Mouse (Mus musculus): ENCODE measurements at regions not wholly inside any gene's neighbourhood (a gene's known extent, or its start where the extent isn't known, plus 50 kb on each side); places are given as distances from the start of the nearest gene placed in this dataset.
"Not testable (repeated sequence)": the region's sequence is repeated elsewhere in the genome, so short reads cannot be mapped to it uniquely, and the experiment has no call there.

- Histone ChIP-seq H3K4me1 (no peaks in the 10 kb centered on the region), H3K9me3 (replicated peaks) (no peaks in the 10 kb centered on the region; the same call in 1 of the 2 replicates), H3K27me3 (ENCODE audit: low read depth, poor library complexity, severe bottlenecking) (no peaks in the 10 kb centered on the region), H3K4me3 (no peak overlapping the region), H3K27ac (replicated peaks) (no peak overlapping the region), H3K36me3 (no peaks in the 10 kb centered on the region)
- no peak for DNase-seq (ENCODE audit: low spot score)
Measured at GRCm38 (mm10) chr14:16009778-16010177, 239.3 kb upstream of the Ngly1 start.

- H3K4me3 ChIP-seq, result no peak overlapping the region
- H3K36me3 ChIP-seq, result no peaks in the 10 kb centered on the region
- H3K4me1 ChIP-seq, result no peaks in the 10 kb centered on the region
- no peak for DNase-seq (ENCODE audit: low spot score)
- no peak overlapping the region for H3K27ac ChIP-seq (replicated peaks)
- H3K27me3 ChIP-seq (ENCODE audit: low read depth, poor library complexity, severe bottlenecking), result no peaks in the 10 kb centered on the region
- no peaks in the 10 kb centered on the region for H3K9me3 ChIP-seq (replicated peaks)
Measured at GRCm38 (mm10) chr14:16023853-16024252, 225.2 kb upstream of the Ngly1 start.

- Histone ChIP-seq H3K4me1 (peaks cover 4% of the 10 kb centered on the region; the same call in 1 of the 2 replicates), H3K27ac (replicated peaks) (no peak overlapping the region), H3K4me3 (no peak overlapping the region), H3K36me3 (no peaks in the 10 kb centered on the region), H3K9me3 (replicated peaks) (no peaks in the 10 kb centered on the region), H3K27me3 (ENCODE audit: low read depth, poor library complexity, severe bottlenecking) (no peaks in the 10 kb centered on the region)
- no peak for DNase-seq (ENCODE audit: low spot score)
Measured at GRCm38 (mm10) chr14:16037771-16038170, 211.3 kb upstream of the Ngly1 start.

GRCm38 (mm10) chr14:16038336-16038735, 210.7 kb upstream of the Ngly1 start:
- WGBS, result 63% methylated on average over 1 of the region's 1 CpGs
- peaks cover 4% of the 10 kb centered on the region; the same call in 1 of the 2 replicates for H3K4me1 ChIP-seq
- no peak overlapping the region for H3K4me3 ChIP-seq
- H3K27me3 ChIP-seq (ENCODE audit: low read depth, poor library complexity, severe bottlenecking), result no peaks in the 10 kb centered on the region
- DNase-seq (ENCODE audit: low spot score), result no peak
- no peak overlapping the region for H3K27ac ChIP-seq (replicated peaks)
- no peaks in the 10 kb centered on the region for H3K9me3 ChIP-seq (replicated peaks)
- H3K36me3 ChIP-seq, result no peaks in the 10 kb centered on the region

DNA sequence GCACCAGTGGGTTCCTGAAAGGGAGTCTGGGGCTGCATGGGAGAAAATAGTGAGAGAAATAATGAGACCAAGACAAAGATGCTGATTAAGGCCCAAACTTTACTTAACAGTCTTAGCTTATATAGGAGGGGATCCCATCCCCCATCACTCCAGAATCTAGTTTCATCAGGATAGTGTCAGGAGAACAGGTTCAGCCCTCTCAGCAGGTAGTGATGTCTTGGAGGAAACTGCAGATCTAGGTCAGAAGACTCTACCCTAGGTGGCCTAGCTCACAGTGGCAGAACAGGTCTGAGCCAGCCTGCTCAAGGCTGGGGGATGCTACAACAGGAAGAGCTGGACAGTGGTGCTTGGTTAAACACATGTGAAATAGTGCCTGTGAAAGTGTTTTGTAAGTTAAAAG, 204.6 kb upstream of the Ngly1 start:
- no peaks in the 10 kb centered on the region for H3K36me3 ChIP-seq
- H3K9me3 ChIP-seq (replicated peaks), result no peaks in the 10 kb centered on the region
- no peaks in the 10 kb centered on the region for H3K4me1 ChIP-seq
- no peaks in the 10 kb centered on the region for H3K27me3 ChIP-seq (ENCODE audit: low read depth, poor library complexity, severe bottlenecking)
- H3K4me3 ChIP-seq, result no peak overlapping the region
- no peak overlapping the region for H3K27ac ChIP-seq (replicated peaks)
- DNase-seq (ENCODE audit: low spot score), result no peak

DNA sequence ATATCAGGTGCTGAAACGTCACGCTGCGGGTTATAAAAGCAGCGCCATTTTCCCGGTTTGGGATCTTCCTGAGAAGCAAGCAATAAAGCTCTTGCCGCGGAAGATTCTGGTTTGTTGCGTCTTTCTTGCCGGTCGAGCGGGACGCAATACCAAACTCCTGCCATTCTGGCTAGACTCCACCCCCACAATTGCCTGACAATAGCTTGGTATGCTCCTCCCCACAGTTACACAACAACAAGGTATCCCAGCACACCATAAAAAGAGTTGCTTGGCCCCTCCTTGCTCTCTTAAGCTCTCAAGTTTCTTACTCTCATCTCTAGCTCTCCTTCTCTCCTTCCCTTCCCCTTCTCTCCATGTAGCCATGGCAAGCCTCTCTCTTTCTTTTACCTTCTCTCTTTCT, 176.5 kb upstream of the Ngly1 start:
- DNase-seq (ENCODE audit: low spot score); H3K27ac ChIP-seq (replicated peaks); H3K9me3 ChIP-seq (replicated peaks); H3K36me3 ChIP-seq; H3K4me1 ChIP-seq; H3K4me3 ChIP-seq; H3K27me3 ChIP-seq (ENCODE audit: low read depth, poor library complexity, severe bottlenecking): not testable (repeated sequence)
- WGBS, result 97% methylated on average over 7 of the region's 12 CpGs

DNA sequence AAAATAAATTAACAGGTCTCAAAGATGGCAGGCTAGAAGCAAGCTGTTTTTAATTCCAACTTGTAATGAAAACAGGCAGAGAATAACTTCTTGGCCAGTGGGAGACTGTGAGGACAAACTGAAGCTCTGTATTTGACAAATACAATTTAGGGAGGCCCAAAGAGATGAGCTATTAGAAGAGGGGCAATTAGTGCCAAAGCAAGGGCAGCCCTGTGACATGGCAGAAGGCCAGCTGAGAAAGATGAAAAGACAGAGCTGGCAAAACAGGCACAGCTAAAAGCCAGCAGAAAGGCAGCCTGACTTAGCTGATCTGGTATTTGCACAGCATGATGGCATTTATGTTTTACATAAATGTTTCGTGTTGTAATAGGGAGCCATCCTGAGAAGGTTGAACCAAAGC, 175.0 kb upstream of the Ngly1 start:
- WGBS, result 86% methylated on average over 1 of the region's 1 CpGs
- DNase-seq (ENCODE audit: low spot score), result no peak
- no peak overlapping the region for H3K4me3 ChIP-seq

GRCm38 (mm10) chr14:16079096-16079495, 170.0 kb upstream of the Ngly1 start:
- Histone ChIP-seq H3K36me3 (no peaks in the 10 kb centered on the region), H3K4me3 (no peak overlapping the region), H3K27me3 (ENCODE audit: low read depth, poor library complexity, severe bottlenecking) (no peaks in the 10 kb centered on the region), H3K27ac (replicated peaks) (no peak overlapping the region), H3K9me3 (replicated peaks) (no peaks in the 10 kb centered on the region), H3K4me1 (no peaks in the 10 kb centered on the region)
- DNase-seq (ENCODE audit: low spot score), result no peak
- WGBS, result 76% methylated on average over 1 of the region's 1 CpGs

More for the DNA sequence above, 175.0 kb upstream of the Ngly1 start:
- H3K9me3 ChIP-seq (replicated peaks), result no peaks in the 10 kb centered on the region
- no peaks in the 10 kb centered on the region for H3K36me3 ChIP-seq
- no peaks in the 10 kb centered on the region for H3K27me3 ChIP-seq (ENCODE audit: low read depth, poor library complexity, severe bottlenecking)
- H3K4me1 ChIP-seq, result no peaks in the 10 kb centered on the region
- no peak overlapping the region for H3K27ac ChIP-seq (replicated peaks)

- not testable (repeated sequence) for H3K27ac ChIP-seq (replicated peaks); DNase-seq (ENCODE audit: low spot score); H3K4me3 ChIP-seq
Measured at GRCm38 (mm10) chr14:16087231-16087630, 161.8 kb upstream of the Ngly1 start.

GRCm38 (mm10) chr14:16092391-16093132, 156.5 kb upstream of the Ngly1 start:
- Histone ChIP-seq H3K27me3 (ENCODE audit: low read depth, poor library complexity, severe bottlenecking) (no peaks in the 10 kb centered on the region), H3K27ac (replicated peaks) (no peak overlapping the region), H3K9me3 (replicated peaks) (no peaks in the 10 kb centered on the region), H3K4me3 (no peak overlapping the region), H3K4me1 (no peaks in the 10 kb centered on the region), H3K36me3 (no peaks in the 10 kb centered on the region)
- WGBS, result 86% methylated on average over 4 of the region's 4 CpGs
- DNase-seq (ENCODE audit: low spot score), result no peak

More at GRCm38 (mm10) chr14:16087231-16087630, 161.8 kb upstream of the Ngly1 start:
- H3K4me1 ChIP-seq; H3K27me3 ChIP-seq (ENCODE audit: low read depth, poor library complexity, severe bottlenecking); H3K9me3 ChIP-seq (replicated peaks); H3K36me3 ChIP-seq: not testable (repeated sequence)

DNA sequence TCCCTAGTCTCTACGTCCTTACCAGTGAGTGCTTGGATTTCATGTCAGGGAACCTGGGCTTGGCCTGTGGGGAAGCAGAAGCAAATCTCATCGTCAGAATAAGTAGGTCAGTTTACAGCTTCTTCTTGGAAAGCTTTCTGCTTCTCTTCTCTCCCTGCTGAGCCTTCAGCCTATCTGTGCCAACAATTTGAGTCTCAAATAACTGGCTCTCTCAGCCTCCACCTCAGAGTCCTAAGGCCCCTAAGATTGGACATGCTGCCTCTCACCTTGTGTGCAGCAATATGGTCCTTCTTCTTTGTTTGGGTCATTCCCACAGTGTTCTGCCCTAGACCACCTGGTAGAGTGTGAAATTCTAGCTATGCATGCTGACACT, 156.0 kb upstream of the Ngly1 start:
- no peaks in the 10 kb centered on the region for H3K9me3 ChIP-seq (replicated peaks)
- no peak for DNase-seq (ENCODE audit: low spot score)
- H3K27ac ChIP-seq (replicated peaks), result no peak overlapping the region
- H3K27me3 ChIP-seq (ENCODE audit: low read depth, poor library complexity, severe bottlenecking), result no peaks in the 10 kb centered on the region
- H3K4me3 ChIP-seq, result no peak overlapping the region
- H3K4me1 ChIP-seq, result no peaks in the 10 kb centered on the region
- H3K36me3 ChIP-seq, result no peaks in the 10 kb centered on the region
- 62% methylated on average over 2 of the region's 2 CpGs for WGBS

- no peak for DNase-seq (ENCODE audit: low spot score)
- H3K36me3 ChIP-seq, result no peaks in the 10 kb centered on the region
- no peak overlapping the region for H3K27ac ChIP-seq (replicated peaks)
- H3K9me3 ChIP-seq (replicated peaks), result no peaks in the 10 kb centered on the region
- no peaks in the 10 kb centered on the region for H3K4me1 ChIP-seq
- no peak overlapping the region for H3K4me3 ChIP-seq
- no peaks in the 10 kb centered on the region for H3K27me3 ChIP-seq (ENCODE audit: low read depth, poor library complexity, severe bottlenecking)
- WGBS, result 90% methylated on average over 1 of the region's 1 CpGs
Measured at GRCm38 (mm10) chr14:16109414-16109813, 139.7 kb upstream of the Ngly1 start.

GRCm38 (mm10) chr14:16132672-16133071, 116.4 kb upstream of the Ngly1 start:
- Histone ChIP-seq H3K4me1 (no peaks in the 10 kb centered on the region), H3K27ac (replicated peaks) (no peak overlapping the region), H3K9me3 (replicated peaks) (no peaks in the 10 kb centered on the region), H3K4me3 (no peak overlapping the region), H3K27me3 (ENCODE audit: low read depth, poor library complexity, severe bottlenecking) (no peaks in the 10 kb centered on the region), H3K36me3 (no peaks in the 10 kb centered on the region)
- DNase-seq (ENCODE audit: low spot score), result no peak
- 92% methylated on average over 3 of the region's 3 CpGs for WGBS

GRCm38 (mm10) chr14:16133410-16133809, 115.7 kb upstream of the Ngly1 start:
- Histone ChIP-seq H3K27me3 (ENCODE audit: low read depth, poor library complexity, severe bottlenecking) (no peaks in the 10 kb centered on the region), H3K4me3 (no peak overlapping the region), H3K4me1 (no peaks in the 10 kb centered on the region), H3K36me3 (no peaks in the 10 kb centered on the region), H3K9me3 (replicated peaks) (no peaks in the 10 kb centered on the region), H3K27ac (replicated peaks) (no peak overlapping the region)
- 61% methylated on average over 3 of the region's 3 CpGs for WGBS
- no peak for DNase-seq (ENCODE audit: low spot score)

All from midbrain, embryonic 10.5 days (tissue).